Mouse (Mus musculus) frontal cortex, adult 2 months (tissue): ENCODE results near the gene Mars. TPM values are rescaled to one million over a fixed set of nuclear protein-coding genes. Genes with fewer than 3 reads are reported as not detected.
"Not testable (repeated sequence)": the region's sequence is repeated elsewhere in the genome, so short reads cannot be mapped to it uniquely, and the experiment has no call there.

Experiments
- DNase-seq, 2 experiments: peaks; one replicate each; pipeline ENCODE4 v3.0.0; 2022; ENCODE audit warnings: low spot score in 1 of 2; ENCODE audit errors: extremely low spot score in 1 of 2
- polyA plus RNA-seq: library from polyadenylated mRNA; depleted of rRNA; stranded (reverse); fragments of >200 nt; gene quantifications from 2 replicates; pipeline ENCODE4 v1.2.3, GENCODE M21; 2012

Gene Mars
- polyA plus RNA-seq, 1 experiment = 81.8 TPM

DNA sequence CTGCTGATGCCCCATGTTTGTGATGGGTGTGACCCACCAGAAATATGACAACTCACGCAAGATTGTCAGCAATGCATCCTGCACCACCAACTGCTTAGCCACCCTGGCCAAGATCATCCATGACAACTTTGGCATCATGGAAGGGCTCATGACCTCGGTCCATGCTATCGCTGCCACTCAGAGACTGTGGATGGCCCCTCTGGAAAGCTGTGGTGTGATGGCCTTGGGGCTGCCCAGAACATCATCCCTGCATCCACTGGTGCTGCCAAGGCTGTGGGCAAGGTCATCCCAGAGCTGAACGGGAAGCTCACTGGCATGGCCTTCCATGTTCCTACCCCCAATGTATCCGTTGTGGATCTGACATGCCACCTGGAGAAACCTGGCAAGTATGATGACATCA, 1.9 kb upstream of the Mars start:
- DNase-seq = not testable (repeated sequence)

DNA sequence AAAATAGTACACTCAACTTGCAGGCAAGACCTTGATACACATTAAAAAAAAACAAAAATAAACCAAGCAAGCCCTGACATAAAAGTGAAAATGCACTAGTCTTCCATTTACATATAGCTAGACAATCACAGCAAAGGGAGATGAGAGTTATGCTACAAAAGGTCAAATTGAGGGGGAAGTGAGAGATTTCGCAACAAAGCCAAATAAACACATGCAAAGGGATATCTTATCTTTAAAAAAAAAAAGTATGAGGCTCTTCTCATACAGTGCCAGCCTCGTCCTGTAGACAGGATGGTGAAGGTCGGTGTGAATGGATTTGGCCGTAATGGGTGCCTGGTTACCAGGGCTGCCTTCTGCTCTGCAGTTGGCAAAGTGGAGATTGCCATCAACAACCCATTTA, 1.3 kb upstream of the Mars start:
- no peak for DNase-seq

DNA sequence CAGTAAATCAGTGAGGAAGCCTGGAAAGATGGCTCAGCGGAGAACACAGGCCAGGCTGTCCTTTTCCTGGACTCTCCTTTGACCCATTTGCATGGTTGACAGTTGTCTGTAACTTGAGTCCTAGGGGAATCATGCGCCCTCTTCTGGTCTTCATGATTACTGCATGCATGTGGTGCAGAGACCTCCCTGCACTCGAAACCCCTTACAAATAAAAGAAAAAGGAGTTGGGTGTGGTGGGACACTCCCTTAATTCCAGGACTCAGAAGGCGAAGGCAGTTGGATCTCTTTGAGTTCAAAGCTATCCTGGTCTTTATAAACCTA, 730 bp upstream of the Mars start:
- DNase-seq = peak; percentile 56 to 87

- DNase-seq = no peak
Observed at GRCm38 (mm10) chr10:127310523-127311475, 787 bp downstream of the Mars start.

GRCm38 (mm10) chr10:127309167-127309566, 2.4 kb downstream of the Mars start:
- DNase-seq = not testable (repeated sequence)

GRCm38 (mm10) chr10:127303136-127303535, 8.4 kb downstream of the Mars start:
- no peak for DNase-seq

GRCm38 (mm10) chr10:127300361-127300760, 11.2 kb downstream of the Mars start:
- DNase-seq = no peak

DNA sequence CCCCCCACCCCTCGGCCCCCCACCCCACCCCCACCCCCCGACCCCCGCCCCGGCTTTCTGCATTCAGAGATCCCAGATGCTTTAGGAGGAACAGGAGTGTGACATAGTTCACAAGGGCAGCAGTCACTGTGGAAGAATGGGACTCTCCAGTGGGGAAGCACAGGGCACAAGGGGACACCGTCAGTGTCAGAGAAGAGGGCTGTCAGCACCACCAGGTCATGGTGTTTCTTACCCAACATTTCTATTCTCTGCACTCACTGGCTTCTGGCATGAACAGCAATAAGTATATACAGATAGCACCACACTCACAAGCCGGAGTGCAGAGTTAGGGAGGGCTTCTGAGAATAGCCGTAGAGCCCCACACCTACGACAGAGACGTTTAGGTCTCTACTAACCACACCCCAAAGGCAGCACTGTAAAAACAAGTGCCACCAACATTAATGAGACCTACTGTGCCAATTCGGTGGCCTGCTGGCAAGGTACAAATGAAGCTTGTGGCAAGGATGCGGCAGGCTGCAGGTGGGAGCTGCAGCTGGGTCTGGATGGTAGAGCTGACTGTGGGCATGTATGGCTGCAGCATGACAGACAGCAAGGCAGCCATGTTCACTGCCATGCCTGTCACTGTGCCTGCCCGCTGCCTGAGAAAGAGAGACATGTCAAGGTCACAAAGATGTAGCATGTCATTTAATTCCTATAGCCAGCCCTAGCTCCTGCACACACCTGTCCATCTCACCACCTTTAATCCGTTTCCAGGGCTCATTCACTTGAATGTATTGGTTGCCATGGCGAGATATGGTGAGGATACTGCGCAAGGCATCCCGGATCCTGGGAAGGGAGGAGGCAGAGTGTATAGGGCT, 14.3 kb downstream of the Mars start:
- DNase-seq = no peak

DNA sequence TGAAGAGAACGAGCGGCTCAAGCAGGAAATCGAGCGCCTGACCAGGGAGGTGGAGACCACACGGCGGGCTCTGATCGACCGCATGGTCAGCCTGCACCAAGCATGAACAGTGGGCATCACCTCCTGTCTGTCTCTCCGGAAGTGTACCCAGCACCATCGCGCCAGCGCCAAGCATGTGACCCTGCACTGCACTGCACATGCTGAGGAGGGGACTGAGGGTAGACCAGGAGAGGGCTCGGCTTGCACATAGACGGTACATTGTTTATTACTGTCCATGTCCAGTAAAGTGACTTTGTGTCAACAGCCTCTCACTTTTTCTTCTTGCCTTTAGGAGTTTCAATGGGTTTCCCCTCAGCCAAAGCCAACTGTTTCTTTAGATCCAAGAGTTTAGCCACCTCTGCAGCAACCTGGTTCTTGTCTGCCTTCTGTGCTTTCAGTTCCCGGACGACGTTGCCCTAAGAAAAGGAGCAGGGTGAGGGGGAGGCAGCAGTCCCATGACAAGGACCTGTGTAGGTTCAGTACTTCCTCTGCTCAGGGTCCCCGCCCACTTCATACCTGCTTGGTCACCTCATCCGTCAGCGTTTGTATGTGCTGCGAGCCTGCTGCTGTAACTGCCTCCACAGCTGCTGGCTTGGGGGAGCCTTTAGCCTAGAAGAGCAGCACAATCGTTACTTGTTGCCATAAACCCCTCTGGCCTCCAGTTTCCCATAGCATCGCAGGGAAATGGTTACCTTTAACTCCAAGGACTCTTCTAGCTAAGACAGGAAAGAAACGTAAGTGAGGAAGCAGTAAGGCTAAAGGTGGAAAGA, 15.4 kb downstream of the Mars start:
- DNase-seq = no peak

- DNase-seq = no peak
Observed at GRCm38 (mm10) chr10:127294895-127295510, 16.6 kb downstream of the Mars start.

GRCm38 (mm10) chr10:127293590-127294113, 17.9 kb downstream of the Mars start:
- DNase-seq = no peak

- peak in 1 of 2 experiments; percentile 45 for DNase-seq
Observed at GRCm38 (mm10) chr10:127292987-127293538, 18.5 kb downstream of the Mars start.

DNA sequence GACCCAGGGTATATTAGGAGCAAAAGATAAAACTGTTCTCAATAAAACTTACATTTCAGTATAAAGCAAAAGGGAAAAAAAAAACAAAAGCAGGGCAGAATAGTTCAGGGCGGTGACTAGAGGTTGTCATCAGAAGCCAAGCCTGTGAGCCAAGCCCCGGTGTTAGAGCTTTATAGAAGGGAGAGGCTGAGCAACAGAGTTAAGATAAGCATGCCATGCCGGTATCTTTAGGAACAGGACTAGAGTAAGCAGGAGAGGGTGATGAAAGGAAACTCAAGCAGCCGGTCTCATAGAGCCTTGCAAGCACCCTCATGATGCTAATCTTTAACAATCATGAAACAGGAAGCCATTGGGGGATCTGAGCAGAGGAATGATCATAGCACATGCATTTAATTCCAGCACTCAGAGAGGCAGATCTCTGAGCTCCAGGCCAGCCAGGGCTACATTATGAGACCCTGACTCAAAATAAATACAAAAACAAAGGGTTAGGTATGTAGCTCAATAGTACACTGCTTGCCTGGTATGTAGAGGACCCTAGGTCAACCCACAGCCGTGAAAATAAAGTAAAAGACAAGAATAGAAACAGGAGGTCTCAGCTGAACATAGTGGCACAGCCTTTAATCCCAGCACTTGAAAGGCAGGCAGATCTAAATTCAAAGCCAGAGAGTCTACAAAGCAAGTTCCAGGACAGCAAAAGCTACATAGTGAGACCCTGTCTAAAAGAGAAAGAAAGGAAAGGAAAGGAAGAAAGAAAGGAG, 19.5 kb downstream of the Mars start:
- no peak for DNase-seq

DNA sequence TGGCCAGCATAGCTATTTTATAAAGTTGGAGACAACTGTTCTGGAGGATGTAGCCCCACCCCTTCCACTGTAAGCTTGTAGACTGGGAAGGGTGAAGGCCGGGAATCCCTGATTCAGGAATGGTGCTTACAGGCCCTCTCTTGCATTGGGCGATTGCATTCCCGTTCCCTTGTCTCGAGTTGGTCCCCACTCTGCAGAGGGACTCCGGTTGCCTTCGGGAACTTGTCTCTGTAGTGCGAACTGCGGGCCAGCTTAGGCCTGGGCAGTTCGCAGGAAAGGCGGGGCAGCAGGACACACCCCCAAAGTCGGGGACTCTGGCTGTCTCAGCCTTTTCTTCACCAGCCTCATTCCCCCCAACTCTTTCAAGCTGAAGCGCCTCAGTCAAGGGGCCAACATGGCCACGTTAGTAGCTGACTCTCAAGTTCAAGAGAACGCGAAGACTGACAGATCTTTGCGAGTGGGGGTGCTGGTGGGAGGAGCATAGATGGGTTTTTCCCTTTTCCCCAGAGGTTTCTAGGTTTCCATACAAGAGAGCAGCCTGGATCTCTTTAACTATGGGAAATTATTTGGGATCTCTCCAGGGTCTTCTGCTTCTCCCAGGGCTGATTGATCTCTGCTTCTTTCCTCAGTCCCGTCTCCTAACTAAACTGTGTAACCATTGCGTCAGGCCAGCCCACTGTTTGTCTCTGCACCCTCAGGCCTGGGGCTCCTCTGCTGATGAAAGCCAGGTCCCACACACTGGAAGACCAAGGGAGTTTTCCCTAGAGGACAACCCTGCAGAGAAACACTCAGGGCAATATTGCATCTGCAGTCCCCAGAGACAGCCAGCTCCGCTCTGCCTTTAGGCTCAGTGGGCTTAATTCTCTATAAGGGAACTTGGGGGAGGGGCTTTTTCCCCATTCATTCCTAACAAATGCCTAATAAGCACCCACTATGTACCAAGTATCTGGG, 20.4 kb downstream of the Mars start:
- DNase-seq = peak in 1 of 2 experiments; percentile 45

- peak; percentile 100 for DNase-seq
Observed at GRCm38 (mm10) chr10:127290307-127290929, 21.2 kb downstream of the Mars start.

- peak; percentile 33 to 54 for DNase-seq
Observed at GRCm38 (mm10) chr10:127289573-127290191, 21.9 kb downstream of the Mars start.
